Mouse (Mus musculus) skeletal muscle tissue, postnatal 0 days (tissue): ENCODE data around the gene B020031M17Rik. TPM values are rescaled to one million over a fixed set of nuclear protein-coding genes. Genes with fewer than 3 reads are reported as not detected.

ENCODE experiments used
- polyA plus RNA-seq: library from polyadenylated mRNA; unstranded; fragments of >200 nt; fragmentation: Nextera tagmentation; extraction: Ambion mirVana; gene quantifications from 2 replicates; pipeline ENCODE4 v1.2.1, GENCODE M21; 2015

The B020031M17Rik gene
- not detected in 2 replicates for polyA plus RNA-seq

GRCm38 (mm10) chr13:119950706-119951105 lies at the start of gene B020031M17Rik:
Gene B020031M17Rik, minus strand, starts transcription at chr13:119950806.

GRCm38 (mm10) chr13:119929172-119929571 lies 21.4 kb downstream of the B020031M17Rik start, which contains the start of gene Gm21761:
Gene Gm21761, minus strand, starts transcription at chr13:119929272.

Other genes with a start within 250 kb of the B020031M17Rik start
- 1.4 TPM in 2 replicates for gene Nim1k, start 194.9 kb downstream of the B020031M17Rik start, polyA plus RNA-seq
- 16.2 and 16.5 TPM in 2 replicates for gene Zfp131, start 159.9 kb downstream of the B020031M17Rik start, polyA plus RNA-seq
- not detected in 2 replicates for gene AF067063, start 120.6 kb downstream of the B020031M17Rik start, polyA plus RNA-seq
- not detected in 2 replicates for gene D13Ertd608e, start 114.8 kb downstream of the B020031M17Rik start, polyA plus RNA-seq
- gene Tcstv1, start 56.0 kb downstream of the B020031M17Rik start, polyA plus RNA-seq, result not detected in 2 replicates
- not detected in 2 replicates for gene Gm21761, start 21.5 kb downstream of the B020031M17Rik start, polyA plus RNA-seq
- not detected in 2 replicates for gene Gm36079, start 76.2 kb upstream of the B020031M17Rik start, polyA plus RNA-seq
- gene Gm21188, start 101.4 kb upstream of the B020031M17Rik start, polyA plus RNA-seq, result 0.42 and 0.56 TPM in 2 replicates
- not detected in 2 replicates for gene Gm20767, start 189.4 kb upstream of the B020031M17Rik start, polyA plus RNA-seq
- not detected in 2 replicates for gene Gm21818, start 221.6 kb upstream of the B020031M17Rik start, polyA plus RNA-seq